Mouse (Mus musculus): ENCODE measurements around the gene Gm13119.
"Not testable (repeated sequence)": the region's sequence is repeated elsewhere in the genome, so short reads cannot be mapped to it uniquely, and the experiment has no call there.

Gene Gm13119

DNA sequence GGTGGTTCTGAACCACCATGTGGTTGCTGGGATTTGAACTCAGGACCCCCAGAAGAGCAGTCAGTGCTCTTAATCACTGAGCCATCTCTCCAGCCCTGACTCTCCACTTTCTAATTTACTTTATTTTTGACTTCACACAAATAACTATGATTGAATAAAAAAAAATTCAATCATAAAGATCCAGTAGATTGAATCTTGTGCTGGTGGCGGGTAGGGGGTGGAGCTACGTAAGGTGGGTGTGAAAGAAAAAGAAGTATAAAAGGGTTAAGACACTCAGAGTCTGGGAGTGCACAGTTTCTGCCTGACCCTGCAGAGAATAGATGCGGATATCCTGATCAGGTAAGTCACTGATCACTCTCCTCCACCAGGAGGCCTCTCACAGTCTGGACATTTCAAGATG lies at the start of gene Gm13119:
Gm13119 (plus strand) TSS at position 301 of the 400 bp plus-strand sequence.
- not testable (repeated sequence) for DNase-seq

DNA sequence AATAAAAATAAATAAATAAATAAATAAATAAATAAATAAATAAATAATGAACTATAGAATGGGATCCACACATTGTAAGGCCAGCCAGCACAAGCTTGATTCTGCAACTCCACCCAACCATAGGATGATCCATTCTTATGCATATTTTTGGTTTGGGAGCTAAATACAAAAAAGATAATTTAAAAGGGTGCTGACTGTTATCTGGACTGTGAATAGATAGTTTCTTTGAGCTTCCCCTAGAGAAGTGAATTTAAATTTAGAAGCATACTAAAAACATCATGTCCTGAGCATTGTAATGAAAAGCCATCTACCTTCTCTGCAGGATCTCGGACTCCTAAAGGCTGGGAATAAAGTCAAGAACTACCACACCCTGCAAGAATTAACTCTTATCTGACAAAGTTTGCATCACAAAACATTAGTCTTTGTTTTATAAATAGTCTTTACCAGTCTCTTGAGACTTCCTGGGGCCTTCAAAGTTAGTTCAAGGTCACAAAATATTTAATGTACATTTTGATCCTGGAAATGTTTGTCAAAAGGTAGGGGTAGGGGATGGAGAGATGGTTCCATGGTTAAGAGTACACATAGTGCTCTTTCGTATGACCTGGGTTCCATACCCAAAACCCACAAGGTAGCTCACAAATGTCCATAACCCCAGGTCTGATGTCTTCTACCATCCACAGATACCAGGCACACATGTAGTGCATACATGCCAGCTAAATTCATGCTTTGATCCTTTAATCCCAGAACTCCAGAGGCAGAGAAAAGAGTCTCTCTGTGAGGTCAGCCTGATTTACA lies 44.9 kb upstream of the Gm13119 start:
- DNase-seq = not testable (repeated sequence)

DNA sequence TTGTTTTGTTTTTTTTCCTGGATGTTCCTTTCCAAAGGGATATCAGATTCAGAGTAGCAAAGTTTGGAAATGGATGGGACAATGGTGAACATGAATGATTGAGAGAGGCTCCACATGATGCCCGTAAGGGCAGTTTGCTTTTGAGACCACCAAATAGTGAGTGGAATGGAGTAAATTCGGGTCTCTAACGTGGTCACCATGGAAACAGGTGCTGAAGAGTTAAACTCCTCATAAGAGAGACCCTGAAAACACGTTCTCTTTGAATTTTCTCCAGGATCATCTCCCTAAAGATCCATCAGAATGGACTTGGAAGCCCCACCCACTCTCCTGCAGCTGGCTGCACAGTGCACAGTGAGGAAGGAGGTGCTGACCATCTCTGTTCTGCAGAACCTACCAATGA lies 27.8 kb upstream of the Gm13119 start, which contains the start of gene Gm13128:
Gm13128 (plus strand) TSS at position 301 of the 400 bp plus-strand sequence.
- DNase-seq = not testable (repeated sequence)

DNA sequence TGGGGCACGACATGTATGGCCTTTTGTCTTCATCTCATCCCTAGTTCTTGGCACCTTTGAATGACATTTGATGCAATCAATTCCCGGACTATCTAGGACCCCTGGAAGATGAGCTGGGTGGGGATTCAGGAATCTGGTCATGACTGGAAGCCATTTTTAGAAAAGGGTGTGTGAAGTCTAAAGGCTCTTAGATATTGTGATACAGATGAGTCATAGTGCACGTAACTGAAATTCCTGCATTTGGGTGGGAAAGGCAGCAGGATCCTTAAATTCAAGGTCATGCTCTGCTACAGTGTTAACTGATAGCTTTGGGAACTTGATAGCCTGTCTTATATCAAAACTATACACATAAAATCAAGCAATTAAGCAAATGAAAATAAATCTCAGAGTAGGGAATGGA lies 21.9 kb upstream of the Gm13119 start:
- not testable (repeated sequence) for DNase-seq

DNA sequence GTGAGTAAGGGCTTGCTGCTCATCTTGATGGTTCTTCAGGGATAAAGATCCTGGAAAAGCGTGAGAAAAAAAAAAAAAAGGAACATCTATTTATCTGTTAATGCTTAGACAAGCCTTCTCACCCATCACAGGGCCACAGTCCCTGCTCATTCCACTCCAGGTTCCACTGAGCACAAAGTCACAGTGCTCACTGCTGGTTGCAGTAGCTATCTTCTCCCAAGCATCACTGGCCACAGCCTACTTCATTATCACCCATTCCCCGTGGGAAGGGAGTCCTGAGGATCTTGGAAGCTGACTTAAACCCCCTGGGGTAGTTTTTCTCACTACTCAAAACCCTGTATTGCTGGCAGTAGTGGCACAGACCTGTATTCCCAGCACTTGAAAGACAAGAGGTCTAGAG lies 20.2 kb downstream of the Gm13119 start, which contains the start of gene Pramef20:
Pramef20 (minus strand) TSS at position 23 of the 400 bp plus-strand sequence.
- DNase-seq = no peak

DNA sequence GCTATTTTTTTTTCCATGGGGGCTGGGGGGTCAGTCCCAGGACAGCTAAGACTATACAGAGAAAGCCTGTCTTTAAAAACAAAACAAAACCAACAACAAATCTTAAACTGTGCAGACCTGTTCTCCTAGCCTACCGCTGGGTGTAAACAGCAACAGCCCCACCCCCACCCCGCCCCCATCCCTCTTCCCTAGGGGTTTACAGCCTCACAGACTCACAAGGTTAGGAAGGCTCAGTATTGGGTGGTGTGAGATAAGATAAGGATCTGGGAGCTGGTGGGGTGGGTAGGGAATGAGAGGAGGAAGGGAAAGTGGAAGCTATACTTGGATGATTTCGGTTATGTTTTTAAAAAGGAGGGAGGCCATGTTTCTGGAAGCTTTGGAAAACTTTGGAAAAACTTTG lies 38.6 kb downstream of the Gm13119 start:
- no peak for DNase-seq

DNA sequence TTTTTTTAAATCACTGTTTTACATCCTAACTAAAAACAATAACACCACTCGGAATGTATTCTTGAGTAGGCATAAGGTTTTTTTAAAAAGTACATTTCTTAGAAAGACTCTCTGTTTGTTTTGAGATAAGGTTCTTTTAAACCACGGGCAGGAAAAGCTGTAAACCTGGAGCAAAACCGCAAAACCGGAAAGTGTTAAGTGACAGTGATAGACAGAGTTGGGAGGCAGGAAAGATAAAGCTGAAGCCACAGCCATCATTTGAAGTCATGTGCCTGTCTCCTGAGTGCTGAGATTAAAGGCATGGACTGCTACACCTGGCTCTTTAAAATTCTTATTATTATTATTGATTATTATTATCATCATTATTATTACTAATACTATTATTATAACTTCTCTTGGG lies 45.0 kb downstream of the Gm13119 start:
- no peak for DNase-seq

DNA sequence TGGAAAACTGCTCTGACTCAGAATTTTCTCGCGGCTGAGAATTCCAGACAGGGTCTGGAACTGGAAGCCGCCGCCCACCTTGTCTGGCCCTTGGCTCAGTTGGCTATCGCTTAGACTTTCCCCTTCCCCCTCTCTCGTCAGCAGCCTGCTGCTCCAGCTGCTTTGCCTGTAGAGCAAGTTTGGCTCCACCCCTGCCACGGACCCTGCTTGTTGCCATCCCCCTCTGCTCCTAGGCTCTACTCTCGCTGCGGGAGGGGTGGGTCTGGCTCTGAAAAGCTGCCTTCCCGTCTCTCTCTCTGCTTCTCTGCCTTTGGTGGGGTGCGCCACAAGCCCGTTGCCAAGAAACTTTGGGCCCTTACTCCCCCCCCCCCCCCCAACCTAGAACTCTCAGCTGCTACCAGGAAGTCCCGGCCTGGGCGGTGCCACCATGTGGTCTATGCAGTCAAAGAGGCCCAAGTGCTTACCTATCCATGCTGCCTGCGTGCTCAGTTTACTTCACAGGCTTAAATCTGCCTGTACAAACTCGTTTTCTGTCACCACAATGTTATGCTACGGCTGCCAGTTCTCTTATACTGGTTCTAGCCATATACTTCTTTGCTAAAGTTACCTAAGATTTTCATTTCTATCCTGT lies 46.8 kb downstream of the Gm13119 start:
- no peak for DNase-seq

DNA sequence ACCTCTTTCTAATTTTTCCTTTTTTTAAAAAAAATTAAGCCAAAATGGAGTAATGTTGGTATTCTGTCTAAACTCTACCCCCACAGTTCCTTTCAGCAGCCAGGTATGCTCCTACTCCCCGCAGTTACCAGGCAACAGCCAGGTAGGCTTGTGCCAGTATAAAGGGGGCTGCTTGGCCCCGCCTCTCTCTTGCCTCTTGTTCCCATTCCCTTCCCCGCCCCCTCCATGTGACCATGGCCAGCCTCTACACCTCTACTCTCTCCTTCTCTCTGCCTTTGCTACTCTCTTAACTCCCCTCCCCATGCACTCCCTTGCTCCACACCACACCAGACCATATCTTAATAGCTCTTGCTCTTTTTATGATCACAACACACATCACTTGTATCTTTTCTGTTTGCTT lies 48.5 kb downstream of the Gm13119 start:
- DNase-seq = no peak

DNA sequence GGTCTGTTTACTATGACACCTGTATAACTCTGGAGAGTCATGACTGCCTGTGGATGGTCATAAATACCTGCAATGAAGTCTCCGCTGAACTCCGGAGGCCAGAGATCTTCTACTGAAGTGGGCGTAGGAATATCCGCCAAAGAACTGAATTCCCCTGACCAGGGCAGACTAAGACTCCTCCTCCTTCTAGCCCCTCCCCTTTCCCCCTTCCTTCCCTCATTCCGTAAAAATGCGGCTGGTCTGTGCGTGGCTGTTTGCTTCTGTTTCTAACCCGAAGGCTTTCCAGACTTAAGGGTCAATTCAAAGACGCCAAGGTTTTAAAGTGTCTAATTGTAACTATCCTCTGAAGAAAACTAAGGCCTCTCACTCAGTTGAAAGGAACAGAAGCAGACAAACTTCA lies 50.5 kb downstream of the Gm13119 start, which contains the start of gene Pramef12:
Pramef12 (minus strand) TSS at position 175 of the 400 bp plus-strand sequence.
- DNase-seq = no peak

Data from cerebellum, adult 8-10 months (tissue).